Mouse (Mus musculus) liver, adult 2 months (tissue): ENCODE measurements at regions not wholly inside any gene's neighbourhood (a gene's known extent, or its start where the extent isn't known, plus 50 kb on each side); places are given as distances from the start of the nearest gene placed in this dataset.

Experiments used
- DNase-seq: peaks from one replicate; pipeline ENCODE4 v3.0.0-alpha.2; 2011; ENCODE audit warnings: low read depth, low spot score; ENCODE audit errors: extremely low read depth
- H3K27ac ChIP-seq: fragments of 200-500 bp; replicated peaks from 2 replicates; pipeline ENCODE4 v1.5.1; 2012; ENCODE audit warnings: low read depth, mild to moderate bottlenecking, control low read depth, inconsistent platforms, low read length; ENCODE audit not compliant: insufficient read depth
- H3K27me3 ChIP-seq: fragments of 200-500 bp; 2 replicates; pipeline ENCODE4 v1.6.1; 2012; ENCODE audit warnings: mild to moderate bottlenecking, moderate library complexity, low read length, inconsistent platforms; ENCODE audit not compliant: control insufficient read depth, insufficient read depth
- H3K36me3 ChIP-seq: fragments of 200-500 bp; 2 replicates; pipeline ENCODE4 v1.6.1; 2012; ENCODE audit warnings: low read length, inconsistent platforms; ENCODE audit not compliant: control insufficient read depth, insufficient read depth
- H3K4me1 ChIP-seq: fragments of 200-500 bp; 2 replicates; pipeline ENCODE4 v1.6.1; 2011; ENCODE audit warnings: low read length; ENCODE audit not compliant: control insufficient read depth, insufficient read depth
- H3K4me3 ChIP-seq: fragments of 200-500 bp; 2 replicates; pipeline ENCODE4 v1.5.1; 2011; ENCODE audit warnings: low read depth, mild to moderate bottlenecking, control low read depth, low read length, moderate library complexity; ENCODE audit not compliant: insufficient read depth
- H3K79me2 ChIP-seq: fragments of 200-500 bp; 2 replicates; pipeline ENCODE4 v1.6.1; 2012; ENCODE audit warnings: inconsistent platforms, mild to moderate bottlenecking, low read length, moderate library complexity; ENCODE audit not compliant: control insufficient read depth, insufficient read depth
- H3K9ac ChIP-seq: fragments of 200-500 bp; 2 replicates; pipeline ENCODE4 v1.6.1; 2012; ENCODE audit warnings: low read depth, mild to moderate bottlenecking, control low read depth, inconsistent platforms, low read length
- CTCF ChIP-seq: fragments of 200-500 bp; IDR thresholded peaks from 2 replicates; pipeline ENCODE4 v1.5.1; 2011; ENCODE audit warnings: low read depth, low read length, control low read depth
- POLR2A ChIP-seq: fragments of 200-500 bp; IDR thresholded peaks from 2 replicates; pipeline ENCODE4 v1.6.1; 2011; ENCODE audit warnings: low read length, control low read depth; ENCODE audit not compliant: insufficient read depth; ENCODE audit errors: extremely low read depth
- WGBS: fragments of 180-500 bp; shearing (Covaris S2); methylation state at CpG from one replicate; pipeline ENCODE4 v1.1.7; 2018; 5-methylcytosine and 5-hydroxymethylcytosine counted together

- H3K27me3 ChIP-seq: no peaks in the 10 kb centered on the region
- TF ChIP-seq CTCF (no peak), POLR2A (no peak)
- no peak overlapping the region for H3K4me3 ChIP-seq
- no peak overlapping the region for H3K27ac ChIP-seq
- no peak for DNase-seq
- H3K9ac ChIP-seq: no peak overlapping the region
- 92% methylated on average over 12 of the region's 12 CpGs for WGBS
- no peaks in the 10 kb centered on the region for H3K36me3 ChIP-seq
- no peaks in the 10 kb centered on the region for H3K4me1 ChIP-seq
- H3K79me2 ChIP-seq: no peaks in the 10 kb centered on the region
Measured at GRCm38 (mm10) chr6:22444220-22444619, 88.2 kb upstream of the Fam3c start.

GRCm38 (mm10) chr6:22443573-22443972 is 87.5 kb upstream of the Fam3c start:
- H3K36me3 ChIP-seq: no peaks in the 10 kb centered on the region

GRCm38 (mm10) chr6:22443170-22443569 is 87.1 kb upstream of the Fam3c start:
- WGBS: 79% methylated on average over 3 of the region's 3 CpGs
- no peak overlapping the region for H3K9ac ChIP-seq
- DNase-seq: no peak
- H3K79me2 ChIP-seq: no peaks in the 10 kb centered on the region
- H3K27ac ChIP-seq: no peak overlapping the region
- no peaks in the 10 kb centered on the region for H3K36me3 ChIP-seq
- H3K4me3 ChIP-seq: no peak overlapping the region
- H3K4me1 ChIP-seq: no peaks in the 10 kb centered on the region
- no peaks in the 10 kb centered on the region for H3K27me3 ChIP-seq
- no peak for TF ChIP-seq CTCF
- no peak for TF ChIP-seq POLR2A

More at GRCm38 (mm10) chr6:22443573-22443972, 87.5 kb upstream of the Fam3c start:
- TF ChIP-seq POLR2A: no peak
- TF ChIP-seq CTCF: no peak
- Histone ChIP-seq H3K79me2 (no peaks in the 10 kb centered on the region), H3K27me3 (no peaks in the 10 kb centered on the region), H3K27ac (no peak overlapping the region), H3K4me3 (no peak overlapping the region), H3K4me1 (no peaks in the 10 kb centered on the region), H3K9ac (no peak overlapping the region)
- WGBS: 38% methylated on average over 8 of the region's 8 CpGs
- no peak for DNase-seq

GRCm38 (mm10) chr6:22442591-22442990 is 86.5 kb upstream of the Fam3c start:
- H3K36me3 ChIP-seq: no peaks in the 10 kb centered on the region
- H3K4me1 ChIP-seq: no peaks in the 10 kb centered on the region
- no peak overlapping the region for H3K27ac ChIP-seq
- H3K9ac ChIP-seq: no peak overlapping the region
- TF ChIP-seq CTCF (no peak), POLR2A (no peak)
- 72% methylated on average over 8 of the region's 8 CpGs for WGBS
- H3K27me3 ChIP-seq: no peaks in the 10 kb centered on the region
- H3K4me3 ChIP-seq: no peak overlapping the region
- no peak for DNase-seq
- no peaks in the 10 kb centered on the region for H3K79me2 ChIP-seq

GRCm38 (mm10) chr6:22439871-22440270 is 83.8 kb upstream of the Fam3c start:
- no peaks in the 10 kb centered on the region for H3K4me1 ChIP-seq
- no peak overlapping the region for H3K27ac ChIP-seq
- H3K79me2 ChIP-seq: no peaks in the 10 kb centered on the region
- TF ChIP-seq CTCF (no peak), POLR2A (no peak)
- DNase-seq: no peak
- H3K9ac ChIP-seq: no peak overlapping the region
- WGBS: 91% methylated on average over 9 of the region's 9 CpGs
- H3K27me3 ChIP-seq: no peaks in the 10 kb centered on the region
- H3K36me3 ChIP-seq: no peaks in the 10 kb centered on the region
- no peak overlapping the region for H3K4me3 ChIP-seq

- no peaks in the 10 kb centered on the region for H3K27me3 ChIP-seq
- no peak overlapping the region for H3K27ac ChIP-seq
- no peak for TF ChIP-seq POLR2A
- no peak for TF ChIP-seq CTCF
- no peaks in the 10 kb centered on the region for H3K4me1 ChIP-seq
- WGBS: 66% methylated on average over 3 of the region's 3 CpGs
- DNase-seq: no peak
- no peaks in the 10 kb centered on the region for H3K36me3 ChIP-seq
- H3K9ac ChIP-seq: no peak overlapping the region
- H3K79me2 ChIP-seq: no peaks in the 10 kb centered on the region
- H3K4me3 ChIP-seq: no peak overlapping the region
Measured at GRCm38 (mm10) chr6:22429026-22429425, 73.0 kb upstream of the Fam3c start.
